Mouse (Mus musculus) intestine, embryonic 14.5 days (tissue): ENCODE data around the gene H2-T24. TPM values are rescaled to one million over a fixed set of nuclear protein-coding genes. Genes with fewer than 3 reads are reported as not detected.

Source experiments
- ATAC-seq: fragments of 200-750 bp; cut with Nextera tagmentation; replicated peaks from 2 replicates; pipeline ENCODE4 v1.8.0; 2017; ENCODE audit warnings: low read depth, moderate number of reproducible peaks, moderate TSS enrichment, moderate library complexity; ENCODE audit not compliant: low FRiP score, low TSS enrichment
- DNase-seq: peaks from one replicate; pipeline ENCODE4 v3.0.0-alpha.2; 2018; ENCODE audit warnings: low spot score
- H3K27ac ChIP-seq: fragments of 300-500 bp; sonication (generic); 2 replicates; pipeline ENCODE4 v1.5.1; 2014; ENCODE audit warnings: low read depth, mild to moderate bottlenecking, control low read depth
- H3K27me3 ChIP-seq: fragments of 300-500 bp; sonication (generic); replicated peaks from 2 replicates; pipeline ENCODE4 v1.6.1; 2014; ENCODE audit warnings: low read length, control low read depth; ENCODE audit not compliant: control insufficient read depth, insufficient read depth
- H3K36me3 ChIP-seq: fragments of 300-500 bp; sonication (generic); 2 replicates; pipeline ENCODE4 v1.6.1; 2014; ENCODE audit warnings: low read length, control low read depth; ENCODE audit not compliant: control insufficient read depth, insufficient read depth
- H3K4me1 ChIP-seq: fragments of 300-500 bp; sonication (generic); replicated peaks from 2 replicates; pipeline ENCODE4 v1.6.1; 2014; ENCODE audit warnings: low read length, control low read depth, mixed read lengths; ENCODE audit not compliant: control insufficient read depth, insufficient read depth
- H3K4me2 ChIP-seq: fragments of 300-500 bp; sonication (generic); 2 replicates; pipeline ENCODE4 v1.6.1; 2014; ENCODE audit warnings: low read length
- H3K4me3 ChIP-seq: fragments of 300-500 bp; sonication (generic); 2 replicates; pipeline ENCODE4 v1.5.1; 2014; ENCODE audit warnings: low read depth, low read length, control low read depth, mixed read lengths
- H3K9ac ChIP-seq: fragments of 300-500 bp; sonication (generic); 2 replicates; pipeline ENCODE4 v1.6.1; 2014; ENCODE audit warnings: mild to moderate bottlenecking, low read length
- H3K9me3 ChIP-seq: fragments of 300-500 bp; sonication (generic); 2 replicates; pipeline ENCODE4 v1.6.1; 2016; ENCODE audit warnings: low read length, control low read depth; ENCODE audit not compliant: control insufficient read depth
- whole genome bisulfite sequencing: fragments of 180-500 bp; shearing (Covaris S2); extraction: QIAGEN DNeasy Blood & Tissue Kit; methylation state at CpG from one replicate; pipeline ENCODE4 v1.1.7; 2014; 5-methylcytosine and 5-hydroxymethylcytosine counted together
- polyA plus RNA-seq: library from polyadenylated mRNA; unstranded; fragments of >200 nt; fragmentation: Nextera tagmentation; extraction: Ambion mirVana; gene quantifications from 2 replicates; pipeline ENCODE4 v1.2.1, GENCODE M21; 2014

The H2-T24 gene
- polyA plus RNA-seq, 1 experiment from 2014 or later: 2.0 TPM

- Histone ChIP-seq H3K27me3 (no peaks in the 10 kb centered on the region), H3K4me2 (no peak overlapping the region), H3K4me1 (peaks cover 5% of the 10 kb centered on the region), H3K27ac (no peak overlapping the region), H3K4me3 (no peak overlapping the region), H3K36me3 (no peaks in the 10 kb centered on the region), H3K9me3 (no peaks in the 10 kb centered on the region), H3K9ac (no peak overlapping the region)
- WGBS: 84% methylated on average over 7 of the region's 7 CpGs
- DNase-seq (no peak), ATAC-seq (no peak)
Measured at GRCm38 (mm10) chr17:35999356-35999755, 21.0 kb downstream of the H2-T24 start.

GRCm38 (mm10) chr17:35998545-35999305, 21.6 kb downstream of the H2-T24 start:
- DNase-seq: no peak
- Histone ChIP-seq H3K4me3 (no peak overlapping the region), H3K27ac (no peak overlapping the region), H3K9me3 (no peaks in the 10 kb centered on the region), H3K9ac (no peak overlapping the region), H3K27me3 (no peaks in the 10 kb centered on the region), H3K4me1 (peaks cover 5% of the 10 kb centered on the region), H3K36me3 (no peaks in the 10 kb centered on the region), H3K4me2 (no peak overlapping the region)
- WGBS: 79% methylated on average over 6 of the region's 6 CpGs
- no peak for ATAC-seq

GRCm38 (mm10) chr17:35997713-35998510, 22.4 kb downstream of the H2-T24 start:
- H3K27me3 ChIP-seq: no peaks in the 10 kb centered on the region
- H3K9ac ChIP-seq: no peak overlapping the region
- H3K4me2 ChIP-seq: no peak overlapping the region
- no peak for ATAC-seq
- peaks cover 5% of the 10 kb centered on the region for H3K4me1 ChIP-seq
- H3K4me3 ChIP-seq: no peak overlapping the region
- no peak overlapping the region for H3K27ac ChIP-seq
- no peaks in the 10 kb centered on the region for H3K9me3 ChIP-seq
- no peaks in the 10 kb centered on the region for H3K36me3 ChIP-seq
- WGBS: 68% methylated on average over 12 of the region's 12 CpGs
- DNase-seq: no peak

- WGBS: 3% methylated on average over 11 of the region's 11 CpGs
- Histone ChIP-seq H3K27ac (no peak overlapping the region), H3K27me3 (no peaks in the 10 kb centered on the region), H3K4me2 (no peak overlapping the region), H3K36me3 (no peaks in the 10 kb centered on the region), H3K9ac (no peak overlapping the region), H3K4me3 (no peak overlapping the region), H3K4me1 (peaks cover 10% of the 10 kb centered on the region), H3K9me3 (no peaks in the 10 kb centered on the region)
- DNase-seq (peak; percentile 99), ATAC-seq (peak; percentile 59)
Measured at GRCm38 (mm10) chr17:35996949-35997348, 23.4 kb downstream of the H2-T24 start.

- Histone ChIP-seq H3K4me3 (peak overlapping the region; percentile 63), H3K27ac (peak overlapping the region; percentile 39; the same call in 1 of the 2 replicates), H3K27me3 (no peaks in the 10 kb centered on the region), H3K9me3 (no peaks in the 10 kb centered on the region), H3K36me3 (peaks cover under 1% of the 10 kb centered on the region; the same call in 1 of the 2 replicates), H3K4me2 (peak overlapping the region; percentile 57), H3K4me1 (peaks cover 14% of the 10 kb centered on the region), H3K9ac (peak overlapping the region; percentile 61)
- peak; percentile 67 for DNase-seq
- WGBS: 1% methylated on average over 14 of the region's 14 CpGs
- no peak for ATAC-seq
Measured at GRCm38 (mm10) chr17:35994879-35995240, 25.5 kb downstream of the H2-T24 start.

GRCm38 (mm10) chr17:35994175-35994878, 26.0 kb downstream of the H2-T24 start:
- DNase-seq: peak; percentile 85
- Histone ChIP-seq H3K36me3 (peaks cover 6% of the 10 kb centered on the region), H3K27ac (peak overlapping the region; percentile 39; the same call in 1 of the 2 replicates), H3K4me1 (peaks cover 14% of the 10 kb centered on the region), H3K4me3 (peak overlapping the region; percentile 63), H3K9me3 (no peaks in the 10 kb centered on the region), H3K9ac (peak overlapping the region; percentile 61), H3K27me3 (no peaks in the 10 kb centered on the region), H3K4me2 (peak overlapping the region; percentile 57)
- peak; percentile 60 for ATAC-seq
- WGBS: 4% methylated on average over 31 of the region's 31 CpGs

- Histone ChIP-seq H3K36me3 (peaks cover 13% of the 10 kb centered on the region), H3K27ac (no peak overlapping the region)
- DNase-seq: peak; percentile 94
Measured at GRCm38 (mm10) chr17:35993675-35994074, 26.7 kb downstream of the H2-T24 start.

GRCm38 (mm10) chr17:35991781-35992180, 28.6 kb downstream of the H2-T24 start:
- peaks cover 32% of the 10 kb centered on the region for H3K36me3 ChIP-seq
- no peaks in the 10 kb centered on the region for H3K27me3 ChIP-seq
- DNase-seq: peak; percentile 63
- H3K9ac ChIP-seq: no peak overlapping the region
- H3K4me1 ChIP-seq: peaks cover 14% of the 10 kb centered on the region
- ATAC-seq: no peak
- WGBS: 19% methylated on average over 10 of the region's 10 CpGs
- peak overlapping the region; percentile 2; the same call in 1 of the 2 replicates for H3K4me2 ChIP-seq
- H3K4me3 ChIP-seq: no peak overlapping the region
- peak overlapping the region; percentile 33; the same call in 1 of the 2 replicates for H3K27ac ChIP-seq
- H3K9me3 ChIP-seq: no peaks in the 10 kb centered on the region

More at GRCm38 (mm10) chr17:35993675-35994074, 26.7 kb downstream of the H2-T24 start:
- WGBS: 10% methylated on average over 17 of the region's 17 CpGs
- H3K27me3 ChIP-seq: no peaks in the 10 kb centered on the region
- peak; percentile 68 for ATAC-seq
- H3K4me1 ChIP-seq: peaks cover 14% of the 10 kb centered on the region
- H3K9me3 ChIP-seq: no peaks in the 10 kb centered on the region
- peak overlapping the region; percentile 63 for H3K4me3 ChIP-seq
- no peak overlapping the region for H3K9ac ChIP-seq
- peak overlapping the region; percentile 57 for H3K4me2 ChIP-seq
